8 mouse cellular contexts compared by ENCODE assay signal in the genomic region with DNA sequence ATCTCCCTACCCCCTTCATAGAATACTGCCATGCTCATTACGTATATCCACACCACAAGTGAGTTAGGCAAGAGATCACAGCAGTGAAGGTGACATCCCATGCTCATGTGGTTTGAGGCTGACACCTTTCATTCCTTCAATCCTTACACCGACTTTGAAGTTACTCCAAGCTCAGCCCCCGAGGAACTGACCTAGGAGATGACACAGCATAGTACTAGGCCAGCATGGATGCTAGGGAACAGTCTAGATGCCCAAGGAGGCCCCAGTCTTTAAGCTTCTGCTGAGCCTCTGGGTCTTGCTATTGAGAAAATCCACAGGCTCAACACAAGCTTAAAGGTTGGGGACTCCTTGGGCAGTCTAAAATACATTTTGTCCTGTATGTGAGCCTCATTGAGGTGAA. TPM values are rescaled to one million over a fixed set of nuclear protein-coding genes. Genes with fewer than 3 reads are reported as not detected.
DNase-seq lines count a peak whose midpoint lies in the region; ATAC-seq and TF ChIP-seq lines count a peak whose summit lies in the region.

No protein-coding gene starts in this region.

- peak overlapping the region; percentile 85 for H3K4me2 ChIP-seq in heart, embryonic 12.5 days
- H3K4me2 ChIP-seq in forebrain, embryonic 12.5 days: peak overlapping the region; percentile 87
- peak overlapping the region; percentile 75 for H3K4me2 ChIP-seq in liver, embryonic 11.5 days
- H3K4me2 ChIP-seq in lung, postnatal 0 days (replicated peaks; ENCODE audit: low read depth, low read length): no peak overlapping the region

- 68% methylated on average over 3 of the region's 3 CpGs for WGBS in heart, embryonic 12.5 days
- WGBS in forebrain, embryonic 12.5 days: 89% methylated on average over 3 of the region's 3 CpGs
- 59% methylated on average over 3 of the region's 3 CpGs for WGBS in liver, embryonic 11.5 days
- WGBS in lung, postnatal 0 days: 79% methylated on average over 3 of the region's 3 CpGs

- peaks cover 15% of the 10 kb centered on the region for H3K36me3 ChIP-seq in heart, embryonic 12.5 days
- peaks cover 45% of the 10 kb centered on the region for H3K36me3 ChIP-seq in G1E (replicated peaks)
- peaks cover 13% of the 10 kb centered on the region; the same call in 1 of the 2 replicates for H3K36me3 ChIP-seq in forebrain, embryonic 12.5 days (replicated peaks)
- peaks cover 15% of the 10 kb centered on the region; the same call in 1 of the 2 replicates for H3K36me3 ChIP-seq in liver, embryonic 11.5 days (ENCODE audit: control insufficient read depth, insufficient read depth, low read length)
- H3K36me3 ChIP-seq in lung, postnatal 0 days (ENCODE audit: insufficient read depth, low read length): 0 out of 2 replicates have a peak, but pooled peaks cover 4% of the 10 kb centered on the region

- H3K27ac ChIP-seq in heart, embryonic 12.5 days (ENCODE audit: poor library complexity, severe bottlenecking): peak overlapping the region; percentile 91; the same call in 1 of the 2 replicates
- H3K27ac ChIP-seq in forebrain, embryonic 12.5 days: no peak overlapping the region
- peak overlapping the region; percentile 92 for H3K27ac ChIP-seq in liver, embryonic 11.5 days (ENCODE audit: low read depth, low read length)
- H3K27ac ChIP-seq in lung, postnatal 0 days (ENCODE audit: low read length): no peak overlapping the region

- TF ChIP-seq CTCF in G1E (IDR thresholded peaks at IDR 0.05; ENCODE audit: low read depth, low read length): no peak
- no peak for TF ChIP-seq CTCF in lung, postnatal 0 days (IDR thresholded peaks at IDR 0.05)

- no peaks in the 10 kb centered on the region for H3K9me3 ChIP-seq in heart, embryonic 12.5 days (replicated peaks)
- no peaks in the 10 kb centered on the region for H3K9me3 ChIP-seq in G1E (replicated peaks)
- H3K9me3 ChIP-seq in forebrain, embryonic 12.5 days: no peaks in the 10 kb centered on the region
- no peaks in the 10 kb centered on the region for H3K9me3 ChIP-seq in liver, embryonic 11.5 days (ENCODE audit: control insufficient read depth, low read length)
- H3K9me3 ChIP-seq in lung, postnatal 0 days (ENCODE audit: low read length): no peaks in the 10 kb centered on the region

- no peak for ATAC-seq in heart, embryonic 12.5 days (ENCODE audit: insufficient number of reproducible peaks, low FRiP score)
- no peak for ATAC-seq in G1E (ENCODE audit: extremely low read depth, insufficient number of reproducible peaks, low FRiP score, poor library complexity, severe bottlenecking)
- ATAC-seq in forebrain, embryonic 12.5 days (ENCODE audit: low FRiP score): no peak
- no peak for ATAC-seq in liver, embryonic 11.5 days (replicated peaks; ENCODE audit: low FRiP score)
- no peak for ATAC-seq in lung, postnatal 0 days

- intact Hi-C loops in heart, postnatal 10 days (cut with DNase I): loop anchor here (2.0 kb wide), 1 partner anchor 35 kb away; no protein-coding TSS in a partner anchor

- no peak for TF ChIP-seq EP300 in lung, postnatal 0 days (IDR thresholded peaks at IDR 0.05)

- no peak for DNase-seq in heart, postnatal 10 days
- DNase-seq in G1E (ENCODE audit: low spot score): no peak
- no peak for DNase-seq in liver, embryonic 11.5 days (ENCODE audit: low spot score)
- DNase-seq in frontal cortex, postnatal 10 days (ENCODE audit: low spot score in 2 of 2): no peak
- DNase-seq in lung, postnatal 0 days (ENCODE audit: low spot score): no peak
- DNase-seq in gastrocnemius, postnatal 4 days (ENCODE audit: low spot score in 2 of 2): no peak

- peak overlapping the region; percentile 76 for H3K4me3 ChIP-seq in heart, embryonic 12.5 days
- H3K4me3 ChIP-seq in G1E (ENCODE audit: low read depth, low read length): peak overlapping the region; percentile 91; the same call in 1 of the 2 replicates
- H3K4me3 ChIP-seq in forebrain, embryonic 12.5 days (replicated peaks): peak overlapping the region; percentile 80; the same call in 1 of the 2 replicates
- H3K4me3 ChIP-seq in liver, embryonic 11.5 days (ENCODE audit: low read depth, low read length): peak overlapping the region; percentile 90
- H3K4me3 ChIP-seq in lung, postnatal 0 days (ENCODE audit: low read depth, low read length): no peak overlapping the region

- H3K4me1 ChIP-seq in heart, embryonic 12.5 days (replicated peaks): peaks cover 24% of the 10 kb centered on the region
- peaks cover 69% of the 10 kb centered on the region for H3K4me1 ChIP-seq in G1E (ENCODE audit: insufficient read depth, low read depth, low read length)
- peaks cover 17% of the 10 kb centered on the region for H3K4me1 ChIP-seq in forebrain, embryonic 12.5 days
- H3K4me1 ChIP-seq in liver, embryonic 11.5 days (replicated peaks; ENCODE audit: control insufficient read depth, insufficient read depth, low read length): peaks cover 36% of the 10 kb centered on the region
- H3K4me1 ChIP-seq in lung, postnatal 0 days (ENCODE audit: insufficient read depth, low read depth, low read length): no peaks in the 10 kb centered on the region

- H3K27me3 ChIP-seq in heart, embryonic 12.5 days (replicated peaks): no peaks in the 10 kb centered on the region
- peaks cover under 1% of the 10 kb centered on the region; the same call in 1 of the 2 replicates for H3K27me3 ChIP-seq in G1E (ENCODE audit: insufficient read depth, low read length)
- H3K27me3 ChIP-seq in forebrain, embryonic 12.5 days: no peaks in the 10 kb centered on the region
- H3K27me3 ChIP-seq in liver, embryonic 11.5 days (replicated peaks; ENCODE audit: control insufficient read depth, insufficient read depth, low read length): no peaks in the 10 kb centered on the region
- H3K27me3 ChIP-seq in lung, postnatal 0 days (replicated peaks; ENCODE audit: insufficient read depth, low read length): no peaks in the 10 kb centered on the region

- peak overlapping the region; percentile 85; the same call in 1 of the 2 replicates for H3K9ac ChIP-seq in heart, embryonic 12.5 days
- H3K9ac ChIP-seq in forebrain, embryonic 12.5 days: no peak overlapping the region
- peak overlapping the region; percentile 84 for H3K9ac ChIP-seq in liver, embryonic 11.5 days (ENCODE audit: low read depth, low read length)
- H3K9ac ChIP-seq in lung, postnatal 0 days (replicated peaks; ENCODE audit: low read depth): no peak overlapping the region

RNA-seq across cellular contexts. Expression of gene Ubac1, which starts 1.6 kb away (rescaled TPM):
- polyA plus RNA-seq in heart, embryonic 12.5 days (2016; fragmentation: Nextera tagmentation; extraction: Ambion mirVana): 107 and 111 TPM in 2 replicates
- 10 to 100 TPM; 71.6 to 76.9 TPM for total RNA-seq in heart, postnatal 10 days (2021)
- total RNA-seq in G1E (2014; fragmentation: Nextera tagmentation) (36.4 and 110 TPM in 2 replicates), G1E (2017) (41.3 and 42.2 TPM in 2 replicates)
- polyA plus RNA-seq in G1E (2012): 99.1 and 128 TPM in 2 replicates
- 86.7 and 88.6 TPM in 2 replicates for polyA plus RNA-seq in forebrain, embryonic 12.5 days (2016; fragmentation: Nextera tagmentation; extraction: Ambion mirVana)
- 290 and 303 TPM in 2 replicates for polyA plus RNA-seq in liver, embryonic 11.5 days (2014; fragmentation: Nextera tagmentation; extraction: Ambion mirVana)
- polyA plus RNA-seq in lung, postnatal 0 days (2015; fragmentation: Nextera tagmentation; extraction: Ambion mirVana): 39.2 and 40.6 TPM in 2 replicates
- 100 to 1,000 TPM; 186 to 187 TPM for total RNA-seq in gastrocnemius, postnatal 4 days (2021)

RNA-seq across cellular contexts. Expression of gene Camsap1, which starts 36.8 kb away (rescaled TPM):
- polyA plus RNA-seq in heart, embryonic 12.5 days (2016; fragmentation: Nextera tagmentation; extraction: Ambion mirVana): 17.9 and 22.1 TPM in 2 replicates
- total RNA-seq in heart, postnatal 10 days (2021): 10 to 100 TPM; 36.3 to 37.1 TPM
- total RNA-seq in G1E (2014; fragmentation: Nextera tagmentation) (21.6 and 28.9 TPM in 2 replicates), G1E (2017) (12.9 and 18.2 TPM in 2 replicates)
- polyA plus RNA-seq in G1E (2012): 4.8 and 5.1 TPM in 2 replicates
- 71.7 and 80.5 TPM in 2 replicates for polyA plus RNA-seq in forebrain, embryonic 12.5 days (2016; fragmentation: Nextera tagmentation; extraction: Ambion mirVana)
- 14.2 and 14.5 TPM in 2 replicates for polyA plus RNA-seq in liver, embryonic 11.5 days (2014; fragmentation: Nextera tagmentation; extraction: Ambion mirVana)
- polyA plus RNA-seq in lung, postnatal 0 days (2015; fragmentation: Nextera tagmentation; extraction: Ambion mirVana): 5.2 and 5.4 TPM in 2 replicates
- total RNA-seq in gastrocnemius, postnatal 4 days (2021): 10 to 100 TPM; 34.2 to 45.1 TPM

Comparison
In these comparisons a context has a peak if more than half of its experiments do, and no peak if none do; other contexts are left out.
1. H3K27ac ChIP-seq: peak in heart, embryonic 12.5 days (single experiment) and liver, embryonic 11.5 days (single experiment); none in forebrain, embryonic 12.5 days (single experiment) and lung, postnatal 0 days (single experiment).
2. H3K9ac ChIP-seq: peak in heart, embryonic 12.5 days (single experiment) and liver, embryonic 11.5 days (single experiment); none in forebrain, embryonic 12.5 days (single experiment) and lung, postnatal 0 days (single experiment).